Mouse (Mus musculus) induced T-regulatory cell, adult 2 months (primary cell): ENCODE results near the gene Eps8l1.

Experiments used
- DNase-seq: peaks from one replicate; pipeline ENCODE4 v3.0.0-alpha.2; 2012; ENCODE audit warnings: low read depth

Gene Eps8l1

GRCm38 (mm10) chr7:4508739-4509116 lies 48.3 kb downstream of the Eps8l1 start:
- no peak for DNase-seq

GRCm38 (mm10) chr7:4509863-4510608 lies 49.6 kb downstream of the Eps8l1 start:
- DNase-seq = peak; percentile 86

DNA sequence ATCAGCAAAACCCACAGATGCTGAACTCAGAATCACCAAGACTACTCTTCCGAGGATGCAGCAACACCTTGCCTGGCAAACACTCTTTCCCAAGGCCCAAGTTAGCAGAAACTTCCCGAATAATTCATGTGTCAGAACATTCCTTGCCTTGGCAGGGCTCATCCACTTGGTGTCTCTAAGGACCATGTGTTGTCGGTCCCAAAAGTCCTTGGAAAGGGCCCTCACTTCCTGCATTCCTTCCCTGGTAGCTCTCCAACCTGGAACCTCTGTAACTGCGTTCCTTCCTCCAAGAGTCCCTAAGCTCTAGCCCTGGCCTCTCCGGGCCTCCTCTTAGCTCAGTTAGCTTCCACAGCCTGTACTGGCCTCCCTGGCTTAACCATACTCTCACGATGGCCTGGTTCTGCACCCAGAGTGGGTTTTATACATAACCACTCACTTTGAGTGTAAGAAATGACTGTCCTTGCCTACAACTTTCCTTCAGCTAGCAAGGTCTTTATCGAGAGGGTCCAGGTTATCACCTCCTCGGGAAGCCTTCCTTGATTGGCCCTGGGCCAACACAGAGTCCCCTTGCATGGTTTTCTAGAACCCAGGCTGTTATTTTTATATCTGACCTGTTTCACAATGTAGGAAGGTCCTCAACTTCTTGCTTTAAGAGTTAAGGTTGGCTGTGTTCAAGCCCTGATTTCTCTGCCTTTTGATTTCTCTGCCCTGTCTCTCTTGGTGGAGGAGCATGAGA lies 51.2 kb downstream of the Eps8l1 start:
- DNase-seq = no peak

DNA sequence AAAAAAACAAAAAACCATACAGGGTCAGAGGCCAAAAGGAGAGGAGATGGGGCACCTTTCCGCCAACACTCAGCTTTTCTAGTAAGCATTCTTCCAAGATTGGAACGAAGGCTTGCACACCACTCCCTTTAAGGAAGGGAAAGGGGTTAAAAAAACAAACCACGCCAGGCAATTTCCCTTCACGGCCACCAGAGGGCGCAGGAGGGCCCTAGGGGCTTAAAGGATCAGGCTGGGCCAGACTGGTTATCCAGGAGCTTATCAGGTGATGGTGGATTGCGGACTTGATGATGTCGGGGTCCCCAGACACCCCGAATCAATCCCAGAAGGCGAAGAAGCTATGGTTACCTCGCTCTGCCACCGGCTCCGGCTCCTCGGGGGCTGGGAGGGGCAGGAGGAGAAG lies 52.8 kb downstream of the Eps8l1 start:
- peak; percentile 84 for DNase-seq

GRCm38 (mm10) chr7:4513829-4514712 lies 53.6 kb downstream of the Eps8l1 start:
- DNase-seq = no peak

- no peak for DNase-seq
Measured at GRCm38 (mm10) chr7:4515853-4516252, 55.4 kb downstream of the Eps8l1 start.

DNA sequence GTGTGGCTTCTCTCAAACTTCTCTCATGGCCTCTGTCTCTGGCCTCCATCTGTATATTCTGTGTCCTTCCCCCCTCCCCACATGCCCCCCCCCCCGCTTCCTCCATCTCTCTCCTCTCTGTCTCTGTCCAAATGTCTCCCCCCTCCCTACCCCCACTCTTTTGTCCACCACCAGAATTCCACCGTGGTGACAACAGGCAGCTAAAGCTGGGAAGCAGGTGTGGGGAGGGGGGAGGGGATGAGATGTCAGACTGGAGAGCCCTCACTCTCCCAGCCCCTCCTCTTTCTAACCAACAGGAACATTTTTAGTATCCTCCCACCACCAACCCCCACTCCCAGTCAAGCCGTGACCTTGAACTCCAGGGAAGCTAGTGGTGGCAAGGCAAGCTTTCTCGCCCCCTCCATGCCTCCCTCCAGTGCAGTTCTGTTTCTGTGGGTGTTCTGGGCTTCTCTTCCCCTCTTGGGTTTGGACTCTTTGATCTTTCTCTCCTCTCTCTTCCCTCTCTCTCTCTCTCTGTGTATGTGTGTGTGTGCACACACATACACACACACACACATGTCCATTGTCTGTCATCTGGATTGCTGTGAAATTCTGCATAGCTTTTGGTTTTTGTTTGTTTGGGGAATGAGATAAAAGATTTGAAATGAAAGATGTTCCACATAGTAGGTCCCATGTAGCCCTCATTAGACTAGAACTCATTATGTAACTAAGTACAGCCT lies 56.0 kb downstream of the Eps8l1 start, which contains the start of gene Tnnt1:
Gene Tnnt1, minus strand, starts transcription at position 51 of the 719 bp plus-strand sequence.
- no peak for DNase-seq

DNA sequence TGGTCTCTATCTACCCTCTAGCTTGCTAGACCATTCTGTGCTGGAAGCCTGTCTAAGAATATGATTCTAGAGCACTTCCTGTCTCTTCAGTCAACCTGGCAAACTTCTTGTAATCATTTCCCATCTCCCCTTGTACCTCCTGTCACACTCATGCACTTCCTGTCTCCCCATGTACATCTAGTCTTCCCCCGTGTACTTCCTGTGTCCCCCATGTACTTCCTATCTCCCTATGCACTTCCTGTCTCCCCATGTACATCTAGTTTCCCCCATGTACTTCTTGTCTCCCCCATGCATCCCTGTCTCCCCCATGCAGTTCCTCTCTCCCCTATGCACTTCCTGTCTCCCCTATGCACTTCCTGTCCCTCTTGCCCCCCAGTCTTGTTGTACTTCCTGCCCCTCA lies 58.0 kb downstream of the Eps8l1 start:
- peak; percentile 47 for DNase-seq

GRCm38 (mm10) chr7:4521231-4522003 lies 60.9 kb downstream of the Eps8l1 start:
- DNase-seq = peak; percentile 41

- no peak for DNase-seq
Measured at GRCm38 (mm10) chr7:4522292-4522691, 61.8 kb downstream of the Eps8l1 start.

- DNase-seq = no peak
Measured at GRCm38 (mm10) chr7:4523205-4524130, 63.0 kb downstream of the Eps8l1 start.

DNA sequence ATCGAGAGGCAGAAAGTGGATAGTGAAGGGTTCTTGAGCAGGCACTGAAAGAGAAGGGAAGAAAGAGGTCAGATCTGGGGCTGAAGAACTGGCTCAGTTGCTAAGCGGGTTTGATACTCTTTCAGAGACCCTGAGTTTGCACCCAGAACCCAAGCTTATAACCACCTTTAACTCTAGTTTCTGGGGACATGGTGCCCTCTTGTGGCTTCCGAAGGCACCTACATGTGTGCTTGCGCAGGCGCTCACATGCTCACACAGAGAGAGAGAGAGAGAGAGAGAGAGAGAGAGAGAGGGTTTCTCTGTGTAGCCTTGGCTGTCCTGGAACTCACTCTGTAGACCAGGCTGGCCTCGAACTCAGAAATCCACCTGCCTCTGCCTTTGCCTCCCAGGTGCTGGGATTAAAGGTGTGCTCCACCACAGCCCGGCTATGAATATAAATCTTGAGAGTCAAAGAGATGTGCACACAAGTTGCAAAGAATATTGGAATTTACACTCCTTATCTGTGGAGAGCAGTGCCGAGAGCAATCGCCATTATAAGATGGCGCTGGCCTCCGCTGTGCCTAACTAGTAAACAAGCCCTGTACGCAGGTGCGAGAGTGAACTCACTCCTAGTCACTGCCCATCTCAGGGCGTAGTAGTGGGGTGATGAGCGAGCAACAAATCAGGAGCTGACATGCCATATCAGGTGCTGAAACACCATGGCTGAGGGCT lies 63.9 kb downstream of the Eps8l1 start, which contains the start of gene Tnni3:
Gene Tnni3, minus strand, starts transcription at position 18 of the 711 bp plus-strand sequence.
- peak; percentile 86 for DNase-seq

- DNase-seq = peak; percentile 93
Measured at GRCm38 (mm10) chr7:4526341-4527301, 66.1 kb downstream of the Eps8l1 start.

DNA sequence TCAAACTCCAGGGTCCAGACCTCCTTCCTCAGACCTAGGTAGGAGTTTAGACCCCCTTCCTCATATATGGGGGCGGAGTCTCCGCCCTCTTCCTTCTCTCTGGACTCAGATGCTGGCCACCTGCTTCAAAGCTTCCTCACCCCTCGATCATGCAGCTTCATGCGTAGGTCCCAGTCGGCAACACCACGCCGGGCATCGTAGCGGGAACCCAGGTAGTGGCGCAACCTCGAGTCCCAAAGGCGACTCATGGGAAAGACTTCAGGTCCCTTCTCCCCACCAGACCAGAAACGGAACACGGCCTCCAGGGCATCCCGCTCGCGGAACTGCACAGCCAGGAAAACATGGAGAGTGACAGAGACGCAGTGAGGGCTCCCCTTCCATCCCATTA lies 66.8 kb downstream of the Eps8l1 start:
- DNase-seq = no peak
